ENCODE assay signal across 16 mouse cellular contexts in genomic region chr2:101062939-101063338, GRCm38 (mm10).
"Had no signal": no experiment of that assay in that cellular context is flagged by ENCODE, and none has a peak within 500 bp of the region (broad histone marks: within the 10 kb centered on the region; RNA-seq: fewer than 3 reads in every experiment).

No protein-coding gene starts in this region.

- ATAC-seq: liver, embryonic 12.5 days had no signal

- H3K4me1 ChIP-seq: limb, embryonic 15.5 days; liver, embryonic 12.5 days; lung, embryonic 15.5 days; midbrain, embryonic 10.5 days; neural tube, embryonic 12.5 days had no signal

- H3K9ac ChIP-seq: limb, embryonic 15.5 days; liver, embryonic 12.5 days; lung, embryonic 15.5 days; neural tube, embryonic 12.5 days had no signal

- DNase-seq: kidney, adult 11 months; kidney, postnatal 14 days; layer of hippocampus, adult 9-11 months; layer of hippocampus, postnatal 36 days; lung, postnatal 14 days; midbrain, embryonic 14.5 days; right cerebral cortex, adult 18-20 months; right cerebral cortex, postnatal 25 days; thymus, adult 18-20 months; thymus, postnatal 14 days had no signal

- H3K27me3 ChIP-seq: limb, embryonic 15.5 days; liver, embryonic 12.5 days; lung, embryonic 15.5 days; neural tube, embryonic 12.5 days had no signal

- H3K36me3 ChIP-seq: limb, embryonic 15.5 days; liver, embryonic 12.5 days; lung, embryonic 15.5 days; midbrain, embryonic 10.5 days; neural tube, embryonic 12.5 days had no signal

- H3K4me3 ChIP-seq: limb, embryonic 15.5 days; liver, embryonic 12.5 days; lung, embryonic 15.5 days; midbrain, embryonic 10.5 days; myocyte; neural tube, embryonic 12.5 days had no signal

- H3K27ac ChIP-seq: limb, embryonic 15.5 days; liver, embryonic 12.5 days; lung, embryonic 15.5 days; midbrain, embryonic 10.5 days; neural tube, embryonic 12.5 days had no signal

- H3K4me2 ChIP-seq: limb, embryonic 15.5 days; liver, embryonic 12.5 days; lung, embryonic 15.5 days; neural tube, embryonic 12.5 days had no signal

- H3K9me3 ChIP-seq: limb, embryonic 15.5 days; liver, embryonic 12.5 days; lung, embryonic 15.5 days; midbrain, embryonic 10.5 days; neural tube, embryonic 12.5 days had no signal
